Mouse (Mus musculus): ENCODE measurements around the gene Exosc2. TPM values are rescaled to one million over a fixed set of nuclear protein-coding genes. Genes with fewer than 3 reads are reported as not detected.

Gene Exosc2
- 52.2 and 54.4 TPM in 2 replicates for polyA plus RNA-seq (2015; fragmentation: Nextera tagmentation; extraction: Ambion mirVana)

GRCm38 (mm10) chr2:31670551-31671035 lies at the start of gene Exosc2:
Gene Exosc2, plus strand, starts transcription at chr2:31670715.
- Histone ChIP-seq H3K4me2 (ENCODE audit: low read depth, low read length) (peak within 1 kb of the TSS; percentile 73), H3K27me3 (ENCODE audit: control insufficient read depth, insufficient read depth, low read length) (no peaks in the 10 kb centered on the region), H3K4me3 (replicated peaks; ENCODE audit: low read length) (peak within 1 kb of the TSS; percentile 66), H3K36me3 (ENCODE audit: control insufficient read depth, insufficient read depth, low read length) (0 out of 2 replicates have a peak, but pooled peaks cover 10% of the 10 kb centered on the region), H3K9ac (ENCODE audit: low read length) (peak within 1 kb of the TSS; percentile 78), H3K9me3 (replicated peaks; ENCODE audit: control insufficient read depth, low read length) (no peaks in the 10 kb centered on the region), H3K27ac (ENCODE audit: low read length) (peak within 1 kb of the TSS; percentile 66), H3K4me1 (ENCODE audit: control insufficient read depth, insufficient read depth, low read length) (peaks cover 6% of the 10 kb centered on the region; the same call in 1 of the 2 replicates)
- 1% methylated on average over 27 of the region's 27 CpGs for WGBS
- peak; percentile 98 for ATAC-seq (ENCODE audit: insufficient read depth, low FRiP score)

GRCm38 (mm10) chr2:31633531-31633930 lies 37.0 kb upstream of the Exosc2 start:
- Histone ChIP-seq H3K4me3 (replicated peaks; ENCODE audit: low read length) (no peak overlapping the region), H3K4me1 (ENCODE audit: control insufficient read depth, insufficient read depth, low read length) (peaks cover 11% of the 10 kb centered on the region; the same call in 1 of the 2 replicates), H3K4me2 (ENCODE audit: low read depth, low read length) (no peak overlapping the region), H3K27me3 (ENCODE audit: control insufficient read depth, insufficient read depth, low read length) (peaks cover 70% of the 10 kb centered on the region), H3K27ac (ENCODE audit: low read length) (no peak overlapping the region), H3K9me3 (replicated peaks; ENCODE audit: control insufficient read depth, low read length) (no peaks in the 10 kb centered on the region), H3K9ac (ENCODE audit: low read length) (no peak overlapping the region), H3K36me3 (ENCODE audit: control insufficient read depth, insufficient read depth, low read length) (no peaks in the 10 kb centered on the region)
- no peak for ATAC-seq (ENCODE audit: insufficient read depth, low FRiP score)
- 38% methylated on average over 3 of the region's 3 CpGs for WGBS

- Histone ChIP-seq H3K27me3 (ENCODE audit: control insufficient read depth, insufficient read depth, low read length) (peaks cover 89% of the 10 kb centered on the region), H3K9me3 (replicated peaks; ENCODE audit: control insufficient read depth, low read length) (no peaks in the 10 kb centered on the region), H3K4me3 (replicated peaks; ENCODE audit: low read length) (peak overlapping the region; percentile 22), H3K4me1 (ENCODE audit: control insufficient read depth, insufficient read depth, low read length) (peaks cover 11% of the 10 kb centered on the region; the same call in 1 of the 2 replicates), H3K36me3 (ENCODE audit: control insufficient read depth, insufficient read depth, low read length) (no peaks in the 10 kb centered on the region), H3K27ac (ENCODE audit: low read length) (no peak overlapping the region), H3K9ac (ENCODE audit: low read length) (no peak overlapping the region), H3K4me2 (ENCODE audit: low read depth, low read length) (peak overlapping the region; percentile 27)
- no peak for ATAC-seq (ENCODE audit: insufficient read depth, low FRiP score)
- 1% methylated on average over 52 of the region's 52 CpGs for WGBS
These were observed 35.0 kb upstream of the Exosc2 start for GRCm38 (mm10) chr2:31635281-31636137.

- ATAC-seq (ENCODE audit: insufficient read depth, low FRiP score), result no peak
These were observed 34.3 kb upstream of the Exosc2 start for GRCm38 (mm10) chr2:31636138-31636741.

GRCm38 (mm10) chr2:31636742-31637141 lies 33.8 kb upstream of the Exosc2 start:
- no peak overlapping the region for H3K27ac ChIP-seq (ENCODE audit: low read length)
- no peaks in the 10 kb centered on the region for H3K9me3 ChIP-seq (replicated peaks; ENCODE audit: control insufficient read depth, low read length)
- H3K36me3 ChIP-seq (ENCODE audit: control insufficient read depth, insufficient read depth, low read length), result no peaks in the 10 kb centered on the region
- peak overlapping the region; percentile 14; the same call in 1 of the 2 replicates for H3K4me2 ChIP-seq (ENCODE audit: low read depth, low read length)
- ATAC-seq (ENCODE audit: insufficient read depth, low FRiP score), result no peak
- H3K27me3 ChIP-seq (ENCODE audit: control insufficient read depth, insufficient read depth, low read length), result peaks cover 93% of the 10 kb centered on the region
- no peak overlapping the region; the same call in 1 of the 2 replicates for H3K4me3 ChIP-seq (replicated peaks; ENCODE audit: low read length)
- 1% methylated on average over 35 of the region's 35 CpGs for WGBS
- H3K9ac ChIP-seq (ENCODE audit: low read length), result no peak overlapping the region
- peaks cover 11% of the 10 kb centered on the region; the same call in 1 of the 2 replicates for H3K4me1 ChIP-seq (ENCODE audit: control insufficient read depth, insufficient read depth, low read length)

More at GRCm38 (mm10) chr2:31636138-31636741, 34.3 kb upstream of the Exosc2 start:
- H3K4me3 ChIP-seq (replicated peaks; ENCODE audit: low read length), result peak overlapping the region; percentile 22
- H3K9ac ChIP-seq (ENCODE audit: low read length), result no peak overlapping the region
- WGBS, result under 1% methylated on average over 48 of the region's 48 CpGs
- H3K4me1 ChIP-seq (ENCODE audit: control insufficient read depth, insufficient read depth, low read length), result peaks cover 11% of the 10 kb centered on the region; the same call in 1 of the 2 replicates
- no peak overlapping the region for H3K27ac ChIP-seq (ENCODE audit: low read length)
- H3K27me3 ChIP-seq (ENCODE audit: control insufficient read depth, insufficient read depth, low read length), result peaks cover 92% of the 10 kb centered on the region
- no peaks in the 10 kb centered on the region for H3K36me3 ChIP-seq (ENCODE audit: control insufficient read depth, insufficient read depth, low read length)
- no peaks in the 10 kb centered on the region for H3K9me3 ChIP-seq (replicated peaks; ENCODE audit: control insufficient read depth, low read length)
- 0 out of 2 replicates have a peak overlapping the region, but pooled peaks have one; percentile 5 for H3K4me2 ChIP-seq (ENCODE audit: low read depth, low read length)

- Histone ChIP-seq H3K27ac (ENCODE audit: low read length) (no peak overlapping the region), H3K27me3 (ENCODE audit: control insufficient read depth, insufficient read depth, low read length) (peaks cover 94% of the 10 kb centered on the region), H3K9ac (ENCODE audit: low read length) (no peak overlapping the region), H3K4me3 (replicated peaks; ENCODE audit: low read length) (no peak overlapping the region), H3K36me3 (ENCODE audit: control insufficient read depth, insufficient read depth, low read length) (no peaks in the 10 kb centered on the region), H3K4me2 (ENCODE audit: low read depth, low read length) (no peak overlapping the region), H3K4me1 (ENCODE audit: control insufficient read depth, insufficient read depth, low read length) (peaks cover 11% of the 10 kb centered on the region; the same call in 1 of the 2 replicates), H3K9me3 (replicated peaks; ENCODE audit: control insufficient read depth, low read length) (no peaks in the 10 kb centered on the region)
- no peak for ATAC-seq (ENCODE audit: insufficient read depth, low FRiP score)
- 2% methylated on average over 12 of the region's 12 CpGs for WGBS
These were observed 33.2 kb upstream of the Exosc2 start for GRCm38 (mm10) chr2:31637311-31637710.

- H3K27ac ChIP-seq (ENCODE audit: low read length), result no peak overlapping the region
- no peaks in the 10 kb centered on the region for H3K36me3 ChIP-seq (ENCODE audit: control insufficient read depth, insufficient read depth, low read length)
- peaks cover 11% of the 10 kb centered on the region; the same call in 1 of the 2 replicates for H3K4me1 ChIP-seq (ENCODE audit: control insufficient read depth, insufficient read depth, low read length)
- ATAC-seq (ENCODE audit: insufficient read depth, low FRiP score), result no peak
- 0% methylated on average over 22 of the region's 22 CpGs for WGBS
- no peak overlapping the region for H3K4me2 ChIP-seq (ENCODE audit: low read depth, low read length)
- H3K9ac ChIP-seq (ENCODE audit: low read length), result no peak overlapping the region
- H3K4me3 ChIP-seq (replicated peaks; ENCODE audit: low read length), result no peak overlapping the region
- H3K27me3 ChIP-seq (ENCODE audit: control insufficient read depth, insufficient read depth, low read length), result peaks cover 96% of the 10 kb centered on the region
- no peaks in the 10 kb centered on the region for H3K9me3 ChIP-seq (replicated peaks; ENCODE audit: control insufficient read depth, low read length)
These were observed 32.7 kb upstream of the Exosc2 start for GRCm38 (mm10) chr2:31637807-31638206.

GRCm38 (mm10) chr2:31638581-31639465 lies 31.7 kb upstream of the Exosc2 start:
- Histone ChIP-seq H3K36me3 (ENCODE audit: control insufficient read depth, insufficient read depth, low read length) (no peaks in the 10 kb centered on the region), H3K4me3 (replicated peaks; ENCODE audit: low read length) (no peak overlapping the region), H3K27me3 (ENCODE audit: control insufficient read depth, insufficient read depth, low read length) (peaks cover 96% of the 10 kb centered on the region), H3K27ac (ENCODE audit: low read length) (no peak overlapping the region), H3K4me2 (ENCODE audit: low read depth, low read length) (no peak overlapping the region), H3K9ac (ENCODE audit: low read length) (no peak overlapping the region), H3K4me1 (ENCODE audit: control insufficient read depth, insufficient read depth, low read length) (peaks cover 11% of the 10 kb centered on the region; the same call in 1 of the 2 replicates), H3K9me3 (replicated peaks; ENCODE audit: control insufficient read depth, low read length) (no peaks in the 10 kb centered on the region)
- under 1% methylated on average over 34 of the region's 34 CpGs for WGBS
- no peak for ATAC-seq (ENCODE audit: insufficient read depth, low FRiP score)
